Mouse (Mus musculus) bone marrow macrophage, adult 2 months (primary cell): Measurements from ENCODE around the gene Mpp6.

ENCODE experiments used
- CTCF ChIP-seq: IDR thresholded peaks from 2 replicates; pipeline ENCODE4 v1.5.1; 2012; ENCODE audit warnings: low read depth, mild to moderate bottlenecking, low read length, moderate library complexity
- POLR2A ChIP-seq: IDR thresholded peaks from 2 replicates; pipeline ENCODE4 v1.6.1; 2012; ENCODE audit warnings: mild to moderate bottlenecking, low read depth, low read length, borderline replicate concordance

DNA sequence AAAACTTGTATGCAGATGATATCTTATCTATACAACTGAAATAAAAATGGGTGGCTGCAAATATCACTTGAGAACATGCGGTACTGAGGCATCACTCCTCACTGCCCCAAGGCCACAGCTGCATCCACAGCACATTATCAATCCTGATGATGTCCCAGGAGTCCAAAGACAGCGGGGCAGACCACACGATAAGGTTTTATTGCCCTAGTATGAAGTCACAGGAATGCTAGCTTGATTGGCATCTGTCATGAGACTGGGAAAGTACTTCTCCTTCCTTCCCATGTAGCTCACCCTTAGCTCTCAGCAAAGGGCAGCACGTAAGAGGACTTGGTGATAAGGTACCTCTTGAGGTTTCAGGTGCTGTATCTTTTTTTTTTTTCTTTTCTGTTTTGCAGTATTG is 134.1 kb downstream of the Mpp6 start:
- TF ChIP-seq POLR2A (no peak), CTCF (no peak)
